Mouse (Mus musculus) monocyte, adult 5-6 weeks (primary cell): ENCODE results near the gene Krtap12-1. TPM values are rescaled to one million over a fixed set of nuclear protein-coding genes. Genes with fewer than 3 reads are reported as not detected.
"Not testable (repeated sequence)": the region's sequence is repeated elsewhere in the genome, so short reads cannot be mapped to it uniquely, and the experiment has no call there.

Source experiments
- ATAC-seq: fragments of 153-309, 156-312 bp; replicated peaks from 2 replicates; pipeline ENCODE4 v1.8.0; 2017; ENCODE audit warnings: mild to moderate bottlenecking; ENCODE audit not compliant: low TSS enrichment, insufficient number of reproducible peaks, severe bottlenecking, poor library complexity, low FRiP score
- total RNA-seq: library from RNA; stranded (forward); fragments of 200-1000, 200-491, 200-594 nt; gene quantifications from 3 replicates; pipeline ENCODE4 v1.2.3, GENCODE M21; 2017

Krtap12-1 gene
- not detected in 3 replicates for total RNA-seq

GRCm38 (mm10) chr10:77720299-77720698, at the start of gene Krtap12-1:
TSS of gene Krtap12-1 (plus strand) at chr10:77720599.
- not testable (repeated sequence) for ATAC-seq

- ATAC-seq: no peak
These were observed 49.7 kb upstream of the Krtap12-1 start for GRCm38 (mm10) chr10:77670710-77671109.

- ATAC-seq: no peak
These were observed 48.9 kb upstream of the Krtap12-1 start for GRCm38 (mm10) chr10:77671519-77671918.

- ATAC-seq: no peak
These were observed 46.6 kb upstream of the Krtap12-1 start for GRCm38 (mm10) chr10:77673765-77674164.

- ATAC-seq: no peak
These were observed 42.8 kb upstream of the Krtap12-1 start for GRCm38 (mm10) chr10:77677562-77677961.

- no peak for ATAC-seq
These were observed 37.4 kb upstream of the Krtap12-1 start for GRCm38 (mm10) chr10:77682994-77683393.

GRCm38 (mm10) chr10:77684181-77684580, 36.2 kb upstream of the Krtap12-1 start:
- ATAC-seq: no peak

- ATAC-seq: no peak
These were observed 34.3 kb upstream of the Krtap12-1 start, which contains the start of gene Tspear for GRCm38 (mm10) chr10:77685895-77686664. TSS of gene Tspear (plus strand) at chr10:77686569.

- no peak for ATAC-seq
These were observed 33.4 kb upstream of the Krtap12-1 start for GRCm38 (mm10) chr10:77687021-77687420.

- not testable (repeated sequence) for ATAC-seq
These were observed 30.0 kb upstream of the Krtap12-1 start, which contains the start of gene Gm19402 for GRCm38 (mm10) chr10:77690356-77690807. TSS of gene Gm19402 (minus strand) at chr10:77690757.

- ATAC-seq: no peak
These were observed 23.3 kb upstream of the Krtap12-1 start, which contains the start of gene Gm9508 for GRCm38 (mm10) chr10:77697133-77697532. TSS of gene Gm9508 (minus strand) at chr10:77697233.

GRCm38 (mm10) chr10:77706326-77706725, 14.1 kb upstream of the Krtap12-1 start, which contains the start of gene Gm10272:
TSS of gene Gm10272 (plus strand) at chr10:77706626.
- ATAC-seq: no peak

GRCm38 (mm10) chr10:77709831-77710230, 10.6 kb upstream of the Krtap12-1 start:
- no peak for ATAC-seq

GRCm38 (mm10) chr10:77711157-77711556, 9.2 kb upstream of the Krtap12-1 start, which contains the start of gene Gm10024:
TSS of gene Gm10024 (plus strand) at chr10:77711457.
- ATAC-seq: not testable (repeated sequence)

GRCm38 (mm10) chr10:77713734-77714133, 6.7 kb upstream of the Krtap12-1 start:
- ATAC-seq: no peak

- no peak for ATAC-seq
These were observed 4.9 kb upstream of the Krtap12-1 start, which contains the start of gene Gm10142 for GRCm38 (mm10) chr10:77715507-77715906. TSS of gene Gm10142 (plus strand) at chr10:77715807.

- no peak for ATAC-seq
These were observed 4.5 kb downstream of the Krtap12-1 start for GRCm38 (mm10) chr10:77724855-77725254.

GRCm38 (mm10) chr10:77726186-77726585, 5.8 kb downstream of the Krtap12-1 start, which contains the start of gene Gm10100:
TSS of gene Gm10100 (plus strand) at chr10:77726486.
- no peak for ATAC-seq

GRCm38 (mm10) chr10:77728280-77728679, 7.9 kb downstream of the Krtap12-1 start:
- no peak for ATAC-seq

- no peak for ATAC-seq
These were observed 8.8 kb downstream of the Krtap12-1 start for GRCm38 (mm10) chr10:77729241-77729640.
